Mouse (Mus musculus) stomach, postnatal 0 days (tissue): ENCODE results near the gene Sart3.
"Not testable (repeated sequence)": the region's sequence is repeated elsewhere in the genome, so short reads cannot be mapped to it uniquely, and the experiment has no call there.

Experiments used
- CTCF ChIP-seq: IDR thresholded peaks from 2 replicates; pipeline ENCODE4 v1.5.1; 2016; ENCODE audit warnings: antibody characterized with exemption, low read depth, mild to moderate bottlenecking, moderate library complexity
- EP300 ChIP-seq: optimal IDR thresholded peaks from 2 replicates; pipeline ENCODE3; 2016; ENCODE audit warnings: antibody characterized with exemption

- TF ChIP-seq CTCF, EP300: not testable (repeated sequence)
Measured at GRCm38 (mm10) chr5:113784104-113784503, 11.8 kb upstream of the Sart3 start.
